Mouse (Mus musculus) bone marrow macrophage, adult 2 months (primary cell): Measurements from ENCODE around the gene Aanat.

Experiments used
- CTCF ChIP-seq: IDR thresholded peaks from 2 replicates; pipeline ENCODE4 v1.5.1; 2012; ENCODE audit warnings: low read depth, mild to moderate bottlenecking, low read length, moderate library complexity
- POLR2A ChIP-seq: IDR thresholded peaks from 2 replicates; pipeline ENCODE4 v1.6.1; 2012; ENCODE audit warnings: mild to moderate bottlenecking, low read depth, low read length, borderline replicate concordance

- TF ChIP-seq CTCF (no peak), POLR2A (no peak)
Measured at GRCm38 (mm10) chr11:116598193-116598592, 12.0 kb downstream of the Aanat start.
